Comparison of ENCODE assay signal across 25 mouse cellular contexts in the genomic region with DNA sequence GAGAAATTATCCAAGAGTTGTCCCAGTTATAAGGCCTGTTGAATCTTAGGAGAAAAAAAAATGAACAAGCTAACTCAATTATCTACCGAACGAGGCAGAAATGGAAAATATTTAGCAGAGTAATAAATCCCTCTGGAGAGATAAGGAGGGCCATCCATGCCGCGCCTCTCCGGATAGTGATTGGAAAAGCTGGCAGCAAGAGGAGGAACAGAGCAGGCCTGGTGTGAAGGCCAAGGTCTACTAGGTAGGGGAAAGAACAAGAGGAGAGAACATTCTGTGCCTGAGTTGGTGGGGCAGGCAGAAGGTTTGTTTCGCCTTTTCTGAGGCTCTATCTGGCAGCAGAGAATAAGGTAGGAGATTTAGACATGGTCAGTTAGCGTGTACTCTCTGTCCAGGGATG. TPM values are rescaled to one million over a fixed set of nuclear protein-coding genes. Genes with fewer than 3 reads are reported as not detected.
DNase-seq lines count a peak whose midpoint lies in the region; ATAC-seq lines count a peak whose summit lies in the region.
"Had no signal": no experiment of that assay in that cellular context is flagged by ENCODE, and none has a peak within 500 bp of the region (broad histone marks: within the 10 kb centered on the region; RNA-seq: fewer than 3 reads in every experiment).

No protein-coding gene starts in this region.

- no peaks in the 10 kb centered on the region for H3K27me3 ChIP-seq in intestine, embryonic 16.5 days (replicated peaks; ENCODE audit: control insufficient read depth, insufficient read depth, low read length)
- H3K27me3 ChIP-seq: embryonic facial prominence, embryonic 15.5 days; hindbrain, embryonic 13.5 days had no signal

- DNase-seq in adrenal gland, adult (ENCODE audit: inconsistent age in 2 of 2, low spot score in 1 of 2) = peak; percentile 45 to 49
- no peak for DNase-seq in adrenal gland, postnatal 4 days (ENCODE audit: low spot score in 2 of 2)
- peak; percentile 14 for DNase-seq in ovary, postnatal 36 days (ENCODE audit: low spot score)
- no peak for DNase-seq in ovary, postnatal 14 days (ENCODE audit: low spot score)
- no peak for DNase-seq in heart, adult 11 months
- DNase-seq in heart, postnatal 4 days = no peak
- DNase-seq: B cell, adult 2 months; cerebellum, adult 11 months; cerebellum, adult 8-10 months; cerebellum, postnatal 14 days; embryo, embryonic 11 days; gastrocnemius, postnatal 36 days; heart, adult 18-20 months; heart, postnatal 10 days; kidney, adult 11 months had no signal

- WGBS in intestine, embryonic 16.5 days = 71% methylated on average over 7 of the region's 7 CpGs

- H3K4me2 ChIP-seq in intestine, embryonic 16.5 days (ENCODE audit: low read depth, low read length) = no peak overlapping the region
- H3K4me2 ChIP-seq: embryonic facial prominence, embryonic 15.5 days; hindbrain, embryonic 13.5 days had no signal

- H3K27ac ChIP-seq in intestine, embryonic 16.5 days (ENCODE audit: low read length) = no peak overlapping the region; the same call in 1 of the 2 replicates
- H3K27ac ChIP-seq: embryonic facial prominence, embryonic 15.5 days; forebrain, embryonic 10.5 days; heart, embryonic 10.5 days; hindbrain, embryonic 13.5 days had no signal

- ATAC-seq in intestine, embryonic 16.5 days = peak; percentile 86
- ATAC-seq: CD4-positive, CD25-positive, alpha-beta regulatory T cell, adult 4 months; forebrain, embryonic 14.5 days had no signal

- no peak overlapping the region for H3K4me3 ChIP-seq in intestine, embryonic 16.5 days (ENCODE audit: low read length)
- H3K4me3 ChIP-seq: embryonic facial prominence, embryonic 15.5 days; erythroblast, embryonic 14.5 days; forebrain, embryonic 10.5 days; heart, embryonic 10.5 days; hindbrain, embryonic 13.5 days had no signal

- H3K9ac ChIP-seq in intestine, embryonic 16.5 days (ENCODE audit: low read depth, low read length) = no peak overlapping the region
- H3K9ac ChIP-seq: embryonic facial prominence, embryonic 15.5 days; hindbrain, embryonic 13.5 days had no signal

- H3K36me3 ChIP-seq in intestine, embryonic 16.5 days (ENCODE audit: control insufficient read depth, insufficient read depth, low read length) = no peaks in the 10 kb centered on the region
- H3K36me3 ChIP-seq: embryonic facial prominence, embryonic 15.5 days; forebrain, embryonic 10.5 days; G1E; heart, embryonic 10.5 days; hindbrain, embryonic 13.5 days had no signal

- H3K9me3 ChIP-seq in intestine, embryonic 16.5 days (ENCODE audit: control insufficient read depth, low read length) = no peaks in the 10 kb centered on the region
- H3K9me3 ChIP-seq: embryonic facial prominence, embryonic 15.5 days; forebrain, embryonic 10.5 days; G1E; heart, embryonic 10.5 days; hindbrain, embryonic 13.5 days had no signal

- no peaks in the 10 kb centered on the region for H3K4me1 ChIP-seq in intestine, embryonic 16.5 days (ENCODE audit: control insufficient read depth, insufficient read depth, low read length)
- H3K4me1 ChIP-seq: heart, embryonic 10.5 days had no signal

RNA-seq across cellular contexts. Expression of a gene that starts 39.8 kb away (rescaled TPM):
- 100 to 1,000 TPM; 745 to 759 TPM for total RNA-seq in adrenal gland, postnatal 4 days (2021)
- polyA plus RNA-seq in intestine, embryonic 16.5 days (2015; fragmentation: Nextera tagmentation; extraction: Ambion mirVana) = 4.9 and 6.5 TPM in 2 replicates
- total RNA-seq in heart, postnatal 4 days (2021) = 1 to 10 TPM in 1 of 2 experiments, not detected in 1; 1.7 TPM
- total RNA-seq: G1E; gastrocnemius, postnatal 36 days; heart, adult 18-20 months; heart, postnatal 10 days; hematopoietic stem cell, adult 5-6 weeks had no signal

Comparison
In these comparisons a context has a peak if more than half of its experiments do, and no peak if none do; other contexts are left out.
1. DNase-seq: peak in adrenal gland, adult (2 of 2) and ovary, postnatal 36 days (single experiment); none in adrenal gland, postnatal 4 days (0 of 2), ovary, postnatal 14 days (single experiment), heart, adult 11 months (single experiment) and heart, postnatal 4 days (single experiment).
2. RNA of a gene that starts 39.8 kb away (total RNA-seq): 745 to 759 TPM in adrenal gland, postnatal 4 days; 1.7 TPM in heart, postnatal 4 days; every median in the first group is over 100 times any median in the second.